Mouse (Mus musculus) adrenal gland, postnatal 25 days (tissue): ENCODE measurements around the gene Myom1. TPM values are rescaled to one million over a fixed set of nuclear protein-coding genes. Genes with fewer than 3 reads are reported as not detected.

Experiments
- DNase-seq: peaks from one replicate; pipeline ENCODE4 v3.0.0; 2021; ENCODE audit warnings: mixed read lengths
- total RNA-seq: library from RNA; stranded (reverse); gene quantifications from 2 replicates; pipeline ENCODE4 v1.2.3, GENCODE M21; 2021

The Myom1 gene
- total RNA-seq, 1 experiment from 2014 or later: 4.6 TPM

DNA sequence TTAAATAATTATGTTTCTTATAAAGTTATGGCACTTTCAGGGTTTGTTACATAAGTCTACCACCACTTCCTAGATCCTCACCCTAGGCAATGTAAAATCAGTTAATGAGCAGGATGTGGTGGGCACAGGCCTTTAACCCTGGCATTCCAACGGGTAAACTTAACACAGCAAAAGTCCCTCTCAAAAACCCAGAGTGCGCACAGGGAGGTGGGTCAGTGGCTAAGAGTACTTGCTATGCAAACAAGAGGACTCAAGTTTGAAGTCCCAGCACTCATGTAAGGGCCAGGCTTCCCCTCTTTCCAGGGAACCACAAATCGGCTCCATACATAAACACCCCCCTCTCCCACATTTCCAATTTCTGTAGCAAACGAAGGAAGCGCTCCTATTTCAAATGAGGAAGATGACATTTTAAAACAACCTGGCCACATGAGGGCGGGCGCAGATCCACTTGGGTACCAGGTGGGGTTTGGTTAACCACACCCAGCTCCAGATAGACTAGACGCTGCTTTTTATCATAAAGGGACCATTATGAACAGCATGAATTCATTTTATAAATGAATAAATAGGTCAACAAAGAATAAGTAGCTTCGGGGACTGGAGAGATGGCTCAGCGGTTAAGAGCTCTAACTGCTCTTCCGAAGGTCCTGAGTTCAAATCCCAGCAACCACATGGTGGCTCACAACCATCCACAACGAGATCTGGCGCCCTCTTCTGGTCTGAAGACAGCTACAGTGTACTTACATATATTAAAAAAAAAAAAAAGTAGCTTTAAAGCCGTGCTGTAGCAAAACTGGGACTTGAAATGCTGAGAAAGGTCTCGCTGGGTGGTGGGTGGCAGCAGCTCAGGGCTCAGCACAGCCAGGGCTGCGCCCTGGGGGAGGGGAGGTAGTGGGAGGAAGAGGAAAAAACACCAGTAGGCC is 10.5 kb upstream of the Myom1 start:
- no peak for DNase-seq

DNA sequence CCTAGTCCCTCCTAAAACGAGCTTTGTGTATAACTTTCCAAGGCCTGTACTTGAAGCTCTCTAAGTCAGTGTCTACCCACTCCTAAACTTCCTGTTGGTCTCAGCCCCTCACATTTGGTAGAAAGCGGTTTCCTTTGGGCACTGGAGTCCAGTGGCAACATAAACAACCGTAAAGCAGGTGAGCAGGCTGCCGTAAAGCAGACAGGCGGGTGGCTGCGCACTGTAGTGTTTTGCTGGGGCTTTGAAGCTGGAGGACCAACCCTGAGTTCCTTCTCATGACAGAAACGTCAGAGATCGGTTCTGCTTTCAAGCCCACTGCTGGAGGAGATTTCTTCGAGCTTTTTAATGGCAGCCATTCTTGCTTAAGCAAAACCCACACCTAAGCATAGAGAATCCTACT is 9.8 kb upstream of the Myom1 start:
- no peak for DNase-seq

DNA sequence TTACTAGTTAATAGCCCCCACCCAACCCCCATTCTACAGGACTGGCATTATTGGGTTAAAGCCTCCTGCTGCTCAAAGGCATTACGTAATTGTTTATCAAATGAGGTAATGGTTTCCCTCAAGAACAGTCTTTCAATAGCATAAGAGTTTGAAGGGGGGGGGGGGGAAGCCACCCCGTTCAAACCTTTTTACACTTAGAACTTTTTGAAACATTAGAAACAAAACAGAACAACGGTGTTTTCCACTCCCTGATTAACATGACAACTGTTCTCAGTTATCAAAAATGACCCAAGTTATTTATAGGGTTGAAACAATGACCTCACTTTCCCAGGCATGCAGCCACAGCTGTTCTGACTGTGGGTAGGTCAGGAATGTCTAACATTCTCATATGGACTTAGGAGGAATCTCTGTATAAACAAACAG is 9.0 kb upstream of the Myom1 start:
- no peak for DNase-seq

DNA sequence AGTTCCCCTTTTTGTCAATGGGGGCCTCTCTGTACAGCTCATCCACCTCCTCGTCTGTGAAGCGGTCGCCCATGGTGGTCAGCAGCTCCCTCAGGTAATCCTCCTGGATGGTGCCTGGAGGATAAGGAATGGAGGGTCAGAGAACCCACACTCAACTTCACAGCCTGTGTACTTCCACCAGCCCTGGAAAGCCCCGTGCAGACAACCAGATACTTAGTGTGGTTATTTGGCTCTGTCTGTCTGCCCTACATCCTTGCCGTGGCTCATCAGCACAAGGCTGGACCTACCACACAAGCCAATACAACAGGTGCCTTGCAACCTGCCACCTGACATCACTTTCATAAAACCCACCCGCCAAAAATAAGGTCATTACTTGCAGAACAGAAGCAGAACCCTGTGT is 7.8 kb upstream of the Myom1 start:
- DNase-seq: no peak

DNA sequence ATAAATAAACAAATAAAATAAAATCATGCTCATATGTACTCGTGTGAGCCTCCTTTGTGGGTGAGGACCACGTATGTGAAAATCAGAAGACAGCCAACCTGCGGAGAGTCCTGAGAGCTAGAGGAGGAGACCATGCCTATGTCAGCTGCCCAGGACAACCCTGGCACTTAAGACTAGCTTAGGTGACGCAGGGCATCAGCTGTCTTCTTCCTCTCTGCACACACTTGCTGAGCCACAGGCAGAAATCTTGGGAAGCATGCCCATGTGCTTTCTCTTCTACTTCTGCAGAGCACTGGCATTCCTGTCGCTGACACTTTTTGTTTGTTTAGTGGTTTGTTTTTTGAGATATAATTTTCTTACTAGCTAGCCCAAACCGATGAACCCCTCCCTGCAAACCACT is 6.9 kb upstream of the Myom1 start:
- DNase-seq: no peak

DNA sequence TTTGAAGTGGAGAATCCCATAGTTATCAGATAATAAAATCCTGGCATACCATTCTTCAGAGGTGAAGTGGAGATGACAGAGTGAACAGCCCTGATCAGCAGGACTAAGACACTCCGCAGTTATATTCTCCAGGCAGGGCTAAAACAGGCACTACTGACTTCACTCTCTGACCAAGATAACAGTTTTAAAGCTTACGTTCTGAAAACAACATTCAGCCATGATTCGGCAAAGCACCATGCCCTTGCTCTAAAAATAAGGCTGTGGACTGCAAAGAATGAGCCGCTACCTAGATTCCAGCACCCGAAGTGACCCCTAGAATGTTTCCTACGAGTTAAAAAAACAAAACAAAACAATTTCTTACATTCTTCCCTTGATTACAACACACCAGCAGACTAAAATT is 4.6 kb upstream of the Myom1 start:
- no peak for DNase-seq

DNA sequence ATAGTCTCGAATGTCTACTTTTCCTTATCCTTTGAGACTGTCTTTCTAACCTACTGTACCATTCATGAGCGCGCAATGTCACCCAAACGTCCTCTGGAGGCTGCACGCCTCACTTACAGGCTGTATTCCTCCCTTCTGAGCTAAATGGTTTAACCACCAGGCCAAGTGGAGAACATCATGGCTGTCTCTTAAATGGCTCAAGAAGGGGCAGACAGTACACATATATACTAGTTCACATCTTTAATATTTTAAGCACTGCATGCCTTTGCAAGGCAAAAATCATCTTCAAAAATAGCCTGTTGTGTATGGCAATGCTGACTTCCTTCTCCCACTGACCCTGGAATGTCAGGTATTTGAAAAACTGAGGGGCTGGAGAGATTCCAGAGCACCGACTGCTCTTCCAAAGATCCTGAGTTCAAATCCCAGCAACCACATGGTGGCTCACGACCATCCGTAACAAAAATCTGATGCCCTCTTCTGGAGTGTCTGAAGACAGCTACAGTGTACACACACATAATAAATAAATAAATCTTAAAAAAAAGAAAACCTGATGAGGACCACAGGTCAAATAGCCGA is 3.9 kb upstream of the Myom1 start:
- DNase-seq: no peak

DNA sequence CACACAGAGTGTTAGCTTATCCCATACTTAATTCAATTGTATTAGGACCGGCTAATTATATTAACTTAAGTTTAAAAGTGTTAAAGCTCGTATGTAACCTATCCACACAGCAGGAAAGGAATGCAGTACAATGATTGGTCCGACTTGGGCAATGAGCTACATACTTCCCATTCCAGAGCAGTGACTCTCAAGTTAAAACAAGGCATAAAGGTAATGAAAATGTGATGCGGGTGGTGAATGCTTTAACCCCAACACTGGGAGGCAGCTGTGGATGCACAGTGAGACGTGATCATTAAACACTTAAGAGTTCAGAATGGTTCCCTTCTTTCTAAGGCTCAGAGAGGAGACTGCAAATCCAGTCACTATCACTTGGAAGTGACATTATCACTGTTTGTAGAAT is 3.2 kb upstream of the Myom1 start:
- no peak for DNase-seq

DNA sequence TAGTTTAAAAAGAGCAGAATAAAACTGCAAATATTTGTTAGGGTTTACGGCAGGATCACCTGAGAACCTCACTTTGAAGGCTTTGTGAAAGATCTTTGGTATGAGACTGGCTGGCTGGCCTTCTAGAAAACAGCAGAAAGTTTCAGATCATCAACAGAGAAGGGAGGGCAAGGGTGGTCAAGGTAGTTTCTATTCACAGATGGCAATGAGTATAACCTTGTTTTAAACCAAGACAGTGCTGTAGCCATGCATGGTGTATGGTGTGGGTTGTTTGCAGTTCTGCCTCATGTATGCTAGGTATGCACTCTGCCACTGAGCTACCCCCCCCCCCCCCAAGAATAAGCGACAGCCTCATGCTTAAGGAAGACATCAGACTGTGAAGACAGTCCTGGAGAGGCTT is 2.2 kb upstream of the Myom1 start:
- no peak for DNase-seq

DNA sequence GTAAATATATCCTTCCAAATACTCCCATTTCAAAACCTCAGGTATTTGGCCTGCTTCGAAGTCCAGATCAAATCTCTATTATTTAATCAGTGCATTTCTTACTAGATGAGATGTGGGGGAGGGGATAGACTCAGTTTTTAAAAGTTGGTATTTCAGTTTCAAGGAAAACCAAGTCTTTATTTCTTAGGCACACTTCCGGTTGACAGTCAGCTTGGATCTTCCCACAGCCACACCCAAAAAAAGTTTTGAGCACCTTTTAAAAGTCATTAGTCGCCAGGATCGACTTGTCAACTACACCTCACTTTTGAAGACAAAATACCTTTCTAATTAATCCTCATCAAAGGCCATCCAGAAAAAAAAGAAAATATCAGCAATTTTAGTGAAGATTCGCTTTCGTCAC is 1.4 kb upstream of the Myom1 start:
- no peak for DNase-seq

DNA sequence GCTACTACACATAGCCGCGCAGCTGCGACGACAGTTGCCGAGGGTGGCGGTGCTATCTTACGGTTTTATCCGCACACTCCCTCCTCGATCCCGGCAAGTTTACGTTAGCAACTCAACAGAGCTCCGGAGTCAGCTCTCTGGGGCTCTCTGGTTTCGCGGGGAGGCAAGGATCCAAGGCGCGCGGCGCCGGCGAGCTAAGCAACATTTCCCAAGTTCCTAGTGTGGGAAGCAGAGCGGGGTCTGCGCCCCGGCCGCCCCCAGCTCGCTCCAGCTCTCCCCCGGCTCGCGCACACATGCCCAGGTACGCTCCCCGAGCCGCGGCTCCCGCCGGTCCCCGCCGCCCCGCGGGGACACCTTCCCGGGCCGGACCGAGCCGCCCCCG is 743 bp upstream of the Myom1 start:
- no peak for DNase-seq

DNA sequence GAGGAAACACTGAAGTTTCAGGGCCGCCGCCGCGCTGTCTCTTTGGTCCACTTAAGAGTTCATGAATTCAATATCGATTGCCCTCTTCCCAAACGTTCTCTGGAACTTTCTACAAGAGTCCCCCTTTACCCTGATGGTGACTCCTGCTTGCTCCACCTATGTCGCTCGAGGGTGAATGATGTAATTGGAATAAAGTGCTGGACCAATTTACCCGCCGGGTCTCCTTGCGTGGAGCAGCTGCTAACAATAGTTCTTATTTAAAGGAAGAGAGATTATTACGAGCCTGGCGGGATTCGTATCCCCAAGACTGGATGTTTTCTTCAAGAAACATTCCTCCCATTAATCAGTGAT is 286 bp downstream of the Myom1 start, which contains the start of gene Myl12a:
Gene Myl12a (minus strand): TSS at position 135 of the 351 bp plus-strand sequence.
- DNase-seq: no peak

DNA sequence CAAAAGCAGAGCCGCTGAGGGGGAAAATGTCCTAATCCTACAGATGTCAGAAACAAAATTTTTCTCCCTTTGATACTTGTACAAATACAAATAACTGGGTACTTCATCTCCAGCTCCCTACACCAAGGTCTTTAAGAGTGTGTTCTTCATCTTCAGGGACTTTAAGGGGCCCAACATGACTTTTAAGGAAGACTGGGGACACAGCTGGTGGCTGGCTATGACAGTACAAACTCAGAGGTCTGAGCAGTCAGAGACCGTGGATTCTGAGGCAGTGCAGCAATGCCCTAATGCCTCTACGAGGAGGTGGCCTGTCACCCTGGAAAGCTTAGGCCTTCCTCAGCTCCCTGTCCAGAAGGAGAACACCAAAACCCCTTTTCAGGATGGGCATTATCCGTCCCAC is 679 bp downstream of the Myom1 start:
- DNase-seq: no peak

DNA sequence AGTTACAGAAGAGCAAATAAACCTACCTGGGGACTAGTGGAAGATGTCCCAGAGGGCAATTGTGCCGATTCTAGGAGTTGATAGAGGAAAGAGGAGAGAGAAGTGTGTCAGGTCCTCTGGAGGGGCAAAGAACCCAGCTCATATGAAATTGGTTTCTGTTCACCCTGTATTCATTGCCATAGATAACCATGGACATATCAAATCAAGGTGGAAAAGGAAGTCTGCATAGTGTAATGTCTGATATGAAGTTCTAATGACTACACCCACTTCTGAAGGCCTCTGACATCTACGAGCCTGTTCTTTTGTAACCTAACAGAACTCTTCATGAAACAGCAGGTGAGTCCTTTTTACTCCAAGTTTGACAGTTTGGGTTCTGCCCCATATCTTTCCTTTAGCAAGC is 1.3 kb downstream of the Myom1 start:
- no peak for DNase-seq

DNA sequence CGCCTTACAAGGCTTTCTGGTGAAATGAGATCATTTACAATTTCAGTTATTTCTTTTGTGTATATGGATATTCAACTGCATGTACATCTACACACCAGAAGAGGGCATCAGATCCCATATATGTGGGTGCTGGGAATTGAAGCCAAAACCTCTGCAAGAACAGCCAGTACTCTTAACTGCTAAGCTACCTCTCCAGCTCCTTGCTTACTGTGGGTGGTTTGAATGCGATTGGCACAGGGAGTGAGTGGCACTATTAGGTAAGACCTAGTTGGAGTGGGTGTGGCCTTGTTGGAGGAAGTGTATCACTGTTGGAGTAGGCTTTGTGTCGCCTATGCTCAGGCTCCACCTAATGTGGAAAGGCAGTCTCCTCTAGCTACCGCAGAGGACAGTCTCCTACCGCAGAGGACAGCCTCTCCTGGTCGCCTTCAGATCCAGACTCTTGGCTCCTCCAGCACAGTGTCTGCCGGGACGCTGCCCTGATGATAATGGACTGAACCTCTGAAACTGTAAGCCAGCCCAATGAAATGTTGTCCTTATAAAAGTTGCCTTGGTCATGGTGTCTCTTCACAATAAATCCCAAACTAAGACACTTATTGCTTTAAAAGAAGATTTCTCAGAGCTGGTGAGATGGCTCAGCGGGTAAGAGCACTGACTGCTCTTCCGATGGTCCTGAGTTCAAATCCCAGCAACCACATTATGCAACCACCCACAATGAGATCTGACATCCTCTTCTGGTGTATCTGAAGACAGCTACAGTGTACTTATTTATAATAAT is 1.9 kb downstream of the Myom1 start:
- DNase-seq: no peak

DNA sequence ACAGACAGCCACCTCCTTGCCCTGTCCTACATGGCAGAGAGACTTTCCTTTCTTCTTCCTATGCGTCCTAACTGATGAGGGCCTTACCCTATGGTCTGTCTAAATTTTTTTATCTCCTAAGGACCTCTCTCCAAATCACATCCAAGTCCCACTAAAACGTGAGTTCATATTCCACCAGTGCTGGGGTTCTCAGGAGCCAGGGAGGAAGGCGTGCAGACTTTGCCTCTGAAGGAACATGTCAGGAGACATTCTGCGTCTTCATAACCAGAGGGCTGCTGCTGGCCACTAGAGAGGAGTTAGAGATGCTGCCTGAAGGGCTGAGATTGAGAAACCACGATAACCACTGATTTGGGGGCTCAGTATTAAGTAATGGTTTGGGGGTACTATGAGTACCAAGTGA is 4.5 kb downstream of the Myom1 start:
- DNase-seq: no peak

DNA sequence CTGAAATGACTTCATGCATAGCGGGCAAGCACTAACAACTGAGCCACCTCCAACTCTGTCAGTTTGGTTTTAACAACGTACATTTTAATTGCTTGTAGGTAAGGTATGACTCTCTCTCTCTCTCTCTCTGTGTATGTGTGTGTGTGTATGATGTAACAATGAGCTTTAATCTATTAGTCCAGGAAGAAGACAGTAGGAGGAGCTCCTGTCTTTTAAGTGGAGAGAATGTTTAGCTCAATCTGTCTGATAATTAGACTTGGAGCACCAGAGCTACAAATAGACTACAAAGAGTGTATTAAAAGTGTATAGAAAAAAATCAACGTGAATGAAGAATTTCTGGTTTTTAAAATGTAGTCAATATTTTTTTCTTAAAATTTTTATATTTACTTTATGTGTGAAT is 6.2 kb downstream of the Myom1 start:
- no peak for DNase-seq

DNA sequence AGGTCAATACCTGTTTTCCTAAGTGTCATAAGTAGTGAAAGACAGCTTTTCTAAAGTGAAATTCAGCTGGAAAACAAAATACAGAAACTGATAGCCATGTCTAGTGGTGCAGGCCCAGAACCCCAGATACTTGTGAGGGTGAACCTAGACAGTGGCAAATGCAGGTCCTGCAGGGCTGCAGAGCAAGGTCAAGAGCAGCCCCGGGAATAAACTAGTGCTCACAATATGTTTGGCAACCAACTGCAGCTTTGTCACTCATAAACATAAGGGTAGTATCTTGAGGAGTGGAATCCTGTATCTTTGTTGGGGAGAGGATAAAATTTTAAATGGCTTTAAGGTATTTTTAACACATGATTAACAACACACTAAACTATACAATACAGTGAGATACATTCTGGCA is 7.3 kb downstream of the Myom1 start:
- DNase-seq: no peak

DNA sequence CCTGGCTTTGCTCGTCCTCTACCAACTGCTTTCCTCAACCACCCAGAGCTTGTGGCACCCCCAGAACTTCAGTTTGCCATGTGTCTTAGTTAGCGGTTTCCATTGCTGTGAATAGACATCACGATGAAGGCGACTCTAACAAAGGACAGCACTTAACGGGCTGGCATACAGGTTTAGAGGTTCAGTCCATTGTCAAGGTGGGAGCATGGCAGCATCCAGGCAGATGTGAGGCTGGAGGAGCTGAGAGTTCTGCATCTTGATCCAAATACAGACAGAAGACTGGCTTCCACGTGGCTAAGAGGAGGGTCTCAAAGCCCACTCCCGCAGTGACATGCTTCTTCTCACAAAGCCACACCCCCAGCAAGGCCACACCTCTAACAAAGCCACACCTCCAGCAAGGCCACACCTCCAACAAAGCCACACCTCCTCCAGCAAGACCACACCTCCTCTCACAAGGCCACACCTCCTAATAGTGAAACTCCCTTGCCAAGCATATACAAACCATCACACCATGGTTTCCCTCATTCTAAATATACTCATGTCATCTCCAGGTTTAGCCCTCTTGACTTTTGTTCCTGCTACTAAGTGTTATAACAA is 8.3 kb downstream of the Myom1 start:
- no peak for DNase-seq

DNA sequence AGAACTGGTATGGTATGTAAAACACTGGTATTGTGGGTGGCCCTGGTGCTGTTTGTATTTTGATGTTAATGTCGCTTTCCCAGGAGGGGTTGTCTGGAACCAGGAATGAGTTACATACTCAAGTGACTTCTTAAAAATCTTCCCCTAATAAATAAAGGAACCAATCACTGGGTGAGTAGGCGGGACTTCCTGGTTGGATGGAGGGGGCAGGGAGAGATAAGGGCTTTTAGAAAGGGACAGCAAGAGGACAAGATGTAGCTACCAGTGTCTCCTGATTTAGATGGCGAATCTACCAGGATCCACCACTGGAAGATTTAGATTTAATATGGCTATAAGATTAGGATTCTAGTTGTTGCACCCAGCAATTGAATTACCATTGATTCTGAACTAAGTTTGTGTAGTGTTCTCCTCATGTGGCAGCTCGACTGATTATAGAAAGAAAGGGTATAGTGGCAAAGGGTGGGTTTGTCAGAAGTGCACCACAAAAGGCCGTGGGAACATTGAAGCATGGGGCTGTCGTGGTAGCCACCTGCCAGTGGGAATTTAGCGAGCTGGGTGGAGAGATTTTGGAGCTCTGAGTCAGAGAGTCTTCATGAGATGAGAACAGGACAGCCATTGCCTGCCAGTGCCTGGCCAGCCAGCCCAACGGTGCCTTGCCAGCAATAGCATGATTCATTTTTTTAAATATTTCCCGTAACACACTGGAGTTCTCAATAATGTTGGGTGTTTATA is 9.7 kb downstream of the Myom1 start:
- DNase-seq: no peak

DNA sequence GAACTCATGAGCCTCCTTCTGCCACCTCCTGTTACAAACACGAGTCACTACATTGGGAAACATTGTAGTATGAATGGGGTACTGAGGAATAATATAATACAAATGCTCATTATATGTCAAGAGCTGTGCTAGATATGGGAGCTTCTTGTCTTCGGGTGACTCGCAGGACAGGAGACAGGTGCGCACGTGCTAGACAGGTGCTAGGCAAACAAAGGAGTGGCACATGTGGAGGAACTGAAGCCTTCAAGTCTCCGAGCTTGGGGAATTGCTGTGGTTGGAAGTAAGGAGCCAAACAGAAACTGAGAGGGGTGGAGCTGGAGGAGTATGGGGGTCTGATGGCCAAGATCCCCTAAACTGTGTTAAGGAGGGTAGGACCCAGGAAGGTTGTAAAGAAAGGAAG is 10.7 kb downstream of the Myom1 start:
- DNase-seq: no peak

DNA sequence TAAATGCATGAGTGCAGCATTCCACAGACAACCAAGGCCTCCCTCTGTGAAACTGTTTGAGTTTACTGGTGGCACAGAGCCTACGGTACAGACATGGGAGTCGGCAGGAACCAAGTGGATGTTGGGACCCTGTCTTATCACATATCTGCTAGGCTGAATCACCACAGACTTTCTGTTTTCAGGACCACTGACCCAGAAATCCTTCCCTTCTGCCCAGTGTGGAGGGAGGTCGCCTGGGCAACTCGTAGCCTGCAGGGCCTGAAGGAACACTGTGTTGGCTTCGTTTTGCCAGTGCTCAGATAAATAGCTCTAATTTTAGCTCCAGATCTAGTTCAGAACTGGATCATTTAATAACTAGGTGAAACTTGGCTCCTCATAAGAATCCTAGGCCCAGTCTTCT is 12.5 kb downstream of the Myom1 start:
- DNase-seq: no peak
